Mouse (Mus musculus) liver, embryonic 14.5 days (tissue): ENCODE data around the gene Kcnma1.

Experiments used
- CTCF ChIP-seq: IDR thresholded peaks from 2 replicates; pipeline ENCODE4 v1.5.1; 2016; ENCODE audit warnings: antibody characterized with exemption, low read depth, control low read depth
- EP300 ChIP-seq: IDR thresholded peaks from 2 replicates; pipeline ENCODE4 v1.6.1; 2016; ENCODE audit warnings: antibody characterized with exemption, low read depth

GRCm38 (mm10) chr14:23774542-23774941 lies 239.7 kb downstream of the Kcnma1 start:
- TF ChIP-seq CTCF, result no peak
- no peak for TF ChIP-seq EP300
